Mouse (Mus musculus) myocyte (in vitro differentiated cells): ENCODE measurements at regions not wholly inside any gene's neighbourhood (a gene's known extent, or its start where the extent isn't known, plus 50 kb on each side); places are given as distances from the start of the nearest gene placed in this dataset.

Experiments
- CEBPB ChIP-seq: IDR thresholded peaks from 2 replicates; pipeline ENCODE4 v1.6.1; 2011; ENCODE audit warnings: mild to moderate bottlenecking, moderate library complexity; ENCODE audit not compliant: poor library complexity, insufficient read depth, severe bottlenecking
- E2F4 ChIP-seq: IDR thresholded peaks from one replicate; pipeline ENCODE4 v1.6.1; 2011; ENCODE audit warnings: mild to moderate bottlenecking, control low read depth, moderate library complexity; ENCODE audit not compliant: insufficient read depth
- MAX ChIP-seq: IDR thresholded peaks from one replicate; pipeline ENCODE4 v1.6.1; 2011; ENCODE audit warnings: low read depth, mild to moderate bottlenecking, control low read depth
- POLR2A ChIP-seq: IDR thresholded peaks from one replicate; pipeline ENCODE4 v1.6.1; 2011; ENCODE audit warnings: low read depth, mild to moderate bottlenecking, control low read depth, moderate library complexity; ENCODE audit not compliant: insufficient read length
- POLR2AphosphoS2 ChIP-seq: IDR thresholded peaks from one replicate; pipeline ENCODE4 v1.6.1; 2011; ENCODE audit warnings: low read depth, control low read depth; ENCODE audit not compliant: insufficient read length
- REST ChIP-seq: IDR thresholded peaks from one replicate; pipeline ENCODE4 v1.6.1; 2011; ENCODE audit warnings: mild to moderate bottlenecking, control low read depth, moderate library complexity; ENCODE audit not compliant: insufficient read depth, insufficient read length
- SRF ChIP-seq: IDR thresholded peaks from one replicate; pipeline ENCODE4 v1.6.1; 2011; ENCODE audit warnings: low read depth; ENCODE audit not compliant: control insufficient read depth, insufficient read length
- TCF12 ChIP-seq: IDR thresholded peaks from one replicate; pipeline ENCODE4 v1.6.1; 2011; ENCODE audit warnings: mild to moderate bottlenecking, control low read depth; ENCODE audit not compliant: poor library complexity, insufficient read depth, severe bottlenecking
- TCF3 ChIP-seq: IDR thresholded peaks from one replicate; pipeline ENCODE4 v1.6.1; 2011; ENCODE audit warnings: low read depth, control low read depth; ENCODE audit not compliant: insufficient read length

GRCm38 (mm10) chr3:66574321-66574720 lies 277.7 kb upstream of the Veph1 start:
- TF ChIP-seq POLR2A = no peak
- no peak for TF ChIP-seq SRF
- TF ChIP-seq POLR2AphosphoS2 = no peak
- no peak for TF ChIP-seq REST
- TF ChIP-seq TCF3 = no peak
- TF ChIP-seq MAX = no peak
- TF ChIP-seq CEBPB = no peak
- no peak for TF ChIP-seq E2F4
- no peak for TF ChIP-seq TCF12
